Mouse (Mus musculus): ENCODE results near the gene Bicc1. TPM values are rescaled to one million over a fixed set of nuclear protein-coding genes. Genes with fewer than 3 reads are reported as not detected.

Gene Bicc1
- total and polyA plus RNA-seq, 2 experiments from 2014 or later, result 4.9 to 6.5 TPM

- no peak overlapping the region for H3K4me2 ChIP-seq (ENCODE audit: low read depth, low read length, poor library complexity, severe bottlenecking)
- no peak for ATAC-seq (ENCODE audit: low FRiP score)
- no peak for DNase-seq (ENCODE audit: low spot score)
- H3K27me3 ChIP-seq (ENCODE audit: insufficient read depth, low read length), result no peaks in the 10 kb centered on the region
- no peaks in the 10 kb centered on the region for H3K9me3 ChIP-seq (ENCODE audit: low read length)
- no peak for TF ChIP-seq CTCF (IDR thresholded peaks at IDR 0.05)
- H3K4me3 ChIP-seq (ENCODE audit: low read depth, low read length), result no peak overlapping the region
- no peak overlapping the region for H3K27ac ChIP-seq (ENCODE audit: low read depth, low read length)
- H3K9ac ChIP-seq (replicated peaks; ENCODE audit: low read length, poor library complexity, severe bottlenecking), result no peak overlapping the region
- H3K4me1 ChIP-seq (ENCODE audit: insufficient read depth, low read length), result no peaks in the 10 kb centered on the region
- 95% methylated on average over 8 of the region's 8 CpGs for WGBS
- no peaks in the 10 kb centered on the region for H3K36me3 ChIP-seq (ENCODE audit: insufficient read depth, low read length)
Measured at GRCm38 (mm10) chr10:71094707-71095254, 64.7 kb downstream of the Bicc1 start.

- no peak overlapping the region for H3K9ac ChIP-seq (replicated peaks; ENCODE audit: low read length, poor library complexity, severe bottlenecking)
- no peak overlapping the region for H3K4me2 ChIP-seq (ENCODE audit: low read depth, low read length, poor library complexity, severe bottlenecking)
- no peak overlapping the region for H3K4me3 ChIP-seq (ENCODE audit: low read depth, low read length)
- H3K4me1 ChIP-seq (ENCODE audit: insufficient read depth, low read length), result no peaks in the 10 kb centered on the region
- no peaks in the 10 kb centered on the region for H3K36me3 ChIP-seq (ENCODE audit: insufficient read depth, low read length)
- H3K27me3 ChIP-seq (ENCODE audit: insufficient read depth, low read length), result no peaks in the 10 kb centered on the region
- no peak for ATAC-seq (ENCODE audit: low FRiP score)
- peak; percentile 17; the same call in 1 of the 2 replicates for TF ChIP-seq CTCF (IDR thresholded peaks at IDR 0.05)
- no peaks in the 10 kb centered on the region for H3K9me3 ChIP-seq (ENCODE audit: low read length)
- DNase-seq (ENCODE audit: low spot score), result no peak
- H3K27ac ChIP-seq (ENCODE audit: low read depth, low read length), result no peak overlapping the region
- 98% methylated on average over 2 of the region's 2 CpGs for WGBS
Measured at GRCm38 (mm10) chr10:71093312-71093711, 66.2 kb downstream of the Bicc1 start.

GRCm38 (mm10) chr10:71087359-71087716 lies 72.2 kb downstream of the Bicc1 start:
- Histone ChIP-seq H3K27ac (ENCODE audit: low read depth, low read length) (no peak overlapping the region), H3K4me3 (ENCODE audit: low read depth, low read length) (no peak overlapping the region), H3K4me1 (ENCODE audit: insufficient read depth, low read length) (no peaks in the 10 kb centered on the region), H3K9me3 (ENCODE audit: low read length) (no peaks in the 10 kb centered on the region), H3K27me3 (ENCODE audit: insufficient read depth, low read length) (no peaks in the 10 kb centered on the region), H3K9ac (replicated peaks; ENCODE audit: low read length, poor library complexity, severe bottlenecking) (no peak overlapping the region), H3K36me3 (ENCODE audit: insufficient read depth, low read length) (no peaks in the 10 kb centered on the region), H3K4me2 (ENCODE audit: low read depth, low read length, poor library complexity, severe bottlenecking) (no peak overlapping the region)
- no peak for ATAC-seq (ENCODE audit: low FRiP score)
- TF ChIP-seq CTCF (IDR thresholded peaks at IDR 0.05), result no peak
- WGBS, result 84% methylated on average over 4 of the region's 4 CpGs
- DNase-seq (ENCODE audit: low spot score), result no peak

GRCm38 (mm10) chr10:71086571-71087358 lies 72.7 kb downstream of the Bicc1 start:
- Histone ChIP-seq H3K27ac (ENCODE audit: low read depth, low read length) (no peak overlapping the region), H3K9ac (replicated peaks; ENCODE audit: low read length, poor library complexity, severe bottlenecking) (no peak overlapping the region), H3K4me1 (ENCODE audit: insufficient read depth, low read length) (no peaks in the 10 kb centered on the region), H3K36me3 (ENCODE audit: insufficient read depth, low read length) (no peaks in the 10 kb centered on the region), H3K9me3 (ENCODE audit: low read length) (no peaks in the 10 kb centered on the region), H3K27me3 (ENCODE audit: insufficient read depth, low read length) (no peaks in the 10 kb centered on the region), H3K4me3 (ENCODE audit: low read depth, low read length) (no peak overlapping the region), H3K4me2 (ENCODE audit: low read depth, low read length, poor library complexity, severe bottlenecking) (no peak overlapping the region)
- 90% methylated on average over 4 of the region's 4 CpGs for WGBS
- ATAC-seq (ENCODE audit: low FRiP score) (no peak), DNase-seq (ENCODE audit: low spot score) (no peak)
- no peak for TF ChIP-seq CTCF (IDR thresholded peaks at IDR 0.05)

GRCm38 (mm10) chr10:71082986-71083385 lies 76.5 kb downstream of the Bicc1 start:
- 86% methylated on average over 6 of the region's 6 CpGs for WGBS
- no peak overlapping the region for H3K27ac ChIP-seq (ENCODE audit: low read depth, low read length)
- no peak overlapping the region for H3K9ac ChIP-seq (replicated peaks; ENCODE audit: low read length, poor library complexity, severe bottlenecking)
- H3K36me3 ChIP-seq (ENCODE audit: insufficient read depth, low read length), result no peaks in the 10 kb centered on the region
- H3K4me1 ChIP-seq (ENCODE audit: insufficient read depth, low read length), result no peaks in the 10 kb centered on the region
- no peak overlapping the region for H3K4me2 ChIP-seq (ENCODE audit: low read depth, low read length, poor library complexity, severe bottlenecking)
- DNase-seq (ENCODE audit: low spot score) (no peak), ATAC-seq (ENCODE audit: low FRiP score) (no peak)
- TF ChIP-seq CTCF (IDR thresholded peaks at IDR 0.05), result no peak
- H3K4me3 ChIP-seq (ENCODE audit: low read depth, low read length), result no peak overlapping the region
- H3K27me3 ChIP-seq (ENCODE audit: insufficient read depth, low read length), result no peaks in the 10 kb centered on the region
- no peaks in the 10 kb centered on the region for H3K9me3 ChIP-seq (ENCODE audit: low read length)

GRCm38 (mm10) chr10:71078856-71079255 lies 80.6 kb downstream of the Bicc1 start:
- DNase-seq (ENCODE audit: low spot score) (no peak), ATAC-seq (ENCODE audit: low FRiP score) (no peak)
- TF ChIP-seq CTCF (IDR thresholded peaks at IDR 0.05), result no peak
- Histone ChIP-seq H3K36me3 (ENCODE audit: insufficient read depth, low read length) (no peaks in the 10 kb centered on the region), H3K9ac (replicated peaks; ENCODE audit: low read length, poor library complexity, severe bottlenecking) (no peak overlapping the region), H3K4me3 (ENCODE audit: low read depth, low read length) (no peak overlapping the region), H3K9me3 (ENCODE audit: low read length) (no peaks in the 10 kb centered on the region), H3K4me1 (ENCODE audit: insufficient read depth, low read length) (no peaks in the 10 kb centered on the region), H3K27me3 (ENCODE audit: insufficient read depth, low read length) (no peaks in the 10 kb centered on the region), H3K4me2 (ENCODE audit: low read depth, low read length, poor library complexity, severe bottlenecking) (no peak overlapping the region), H3K27ac (ENCODE audit: low read depth, low read length) (no peak overlapping the region)
- WGBS, result 93% methylated on average over 5 of the region's 5 CpGs

Measured in midbrain, postnatal 0 days (tissue).